8 mouse cellular contexts compared by ENCODE assay signal in genomic region chr9:66510944-66511343, GRCm38 (mm10). TPM values are rescaled to one million over a fixed set of nuclear protein-coding genes. Genes with fewer than 3 reads are reported as not detected.
DNase-seq lines count a peak whose midpoint lies in the region; ATAC-seq and TF ChIP-seq lines count a peak whose summit lies in the region.

No protein-coding gene starts in this region.

- no peaks in the 10 kb centered on the region for H3K9me3 ChIP-seq in hindbrain, postnatal 0 days (ENCODE audit: low read length)

- peak overlapping the region; percentile 59 for H3K4me3 ChIP-seq in hindbrain, postnatal 0 days (ENCODE audit: low read length)
- peak overlapping the region; percentile 55 for H3K4me3 ChIP-seq in macrophage (ENCODE audit: inconsistent target)

- TF ChIP-seq CTCF in hindbrain, postnatal 0 days (IDR thresholded peaks at IDR 0.05; ENCODE audit: low read depth): 0 out of 2 replicates have a peak, but pooled peaks have one; percentile 9

- no peak for ATAC-seq in hindbrain, postnatal 0 days

- no peaks in the 10 kb centered on the region for H3K27me3 ChIP-seq in hindbrain, postnatal 0 days (ENCODE audit: insufficient read depth, low read length)

- DNase-seq in embryo, embryonic 10 days (ENCODE audit: low spot score): peak; percentile 50
- DNase-seq in embryo, embryonic 10.5 days (ENCODE audit: low spot score): no peak
- peak; percentile 37 for DNase-seq in CD4-positive helper T cell, adult 2 months (ENCODE audit: low read depth, low spot score)
- DNase-seq in embryo, embryonic 9.5 days (ENCODE audit: extremely low spot score): peak; percentile 46
- peak; percentile 40 for DNase-seq in hindbrain, postnatal 0 days (ENCODE audit: low spot score)
- DNase-seq in frontal cortex, adult 2 months (ENCODE audit: extremely low spot score in 1 of 2, low spot score in 1 of 2): no peak
- no peak for DNase-seq in Muller cell, postnatal 12 days (ENCODE audit: inconsistent ontology term)

- WGBS in hindbrain, postnatal 0 days: 0% methylated on average over 2 of the region's 2 CpGs
- 10% methylated on average over 2 of the region's 2 CpGs for WGBS in macrophage (ENCODE audit: missing documents)

- H3K4me2 ChIP-seq in hindbrain, postnatal 0 days (ENCODE audit: low read depth, low read length): peak overlapping the region; percentile 98

- no peaks in the 10 kb centered on the region for H3K79me2 ChIP-seq in macrophage (ENCODE audit: inconsistent target)

- H3K9ac ChIP-seq in hindbrain, postnatal 0 days (replicated peaks; ENCODE audit: low read length): peak overlapping the region; percentile 64

- H3K36me3 ChIP-seq in hindbrain, postnatal 0 days (ENCODE audit: insufficient read depth, low read length): peaks cover 23% of the 10 kb centered on the region; the same call in 1 of the 2 replicates
- peaks cover 34% of the 10 kb centered on the region for H3K36me3 ChIP-seq in macrophage (ENCODE audit: inconsistent target)

- peaks cover 8% of the 10 kb centered on the region; the same call in 1 of the 2 replicates for H3K4me1 ChIP-seq in hindbrain, postnatal 0 days (ENCODE audit: insufficient read depth, low read length)

- H3K27ac ChIP-seq in hindbrain, postnatal 0 days: peak overlapping the region; percentile 97
- H3K27ac ChIP-seq in macrophage: peak overlapping the region; percentile 32

RNA-seq across cellular contexts. Expression of gene Fbxl22, which starts 3.4 kb away (rescaled TPM):
- total RNA-seq in hindbrain, postnatal 0 days (2014; rRNA removed): 0.26 and 0.54 TPM in 2 replicates
- 0.63 and 0.76 TPM in 2 replicates for polyA plus RNA-seq in hindbrain, postnatal 0 days (2015; fragmentation: Nextera tagmentation; extraction: Ambion mirVana)
- 1 to 10 TPM in 12 of 26 experiments, under 1 TPM in 14; 0.31 to 3.3 (median 0.59) TPM for total RNA-seq in macrophage (2018; cell fraction: chromatin; rRNA removed)
- total RNA-seq in macrophage (2018; cell fraction: cytosol; rRNA removed): under 1 TPM in 19 of 26 experiments, not detected in 7; under 0.01 to 0.15 (median 0.06) TPM
- 1 to 10 TPM in 10 of 26 experiments, under 1 TPM in 15, not detected in 1; 0.20 to 3.6 (median 0.77) TPM for total RNA-seq in macrophage (2018; cell fraction: nucleus; rRNA removed)
- 0.07 TPM in 1 of 3 replicates, not detected in the others for polyA plus RNA-seq in macrophage (2018)
- 0.69 and 0.70 TPM in 2 replicates for polyA plus RNA-seq in frontal cortex, adult 2 months (2012; rRNA removed)

Comparison
In these comparisons a context has a peak if more than half of its experiments do, and no peak if none do; other contexts are left out.
1. DNase-seq: peak in embryo, embryonic 10 days (single experiment), CD4-positive helper T cell, adult 2 months (single experiment), embryo, embryonic 9.5 days (single experiment) and hindbrain, postnatal 0 days (single experiment); none in embryo, embryonic 10.5 days (single experiment), frontal cortex, adult 2 months (0 of 2) and Muller cell, postnatal 12 days (single experiment).